Mouse (Mus musculus) CH12.LX (cell line): Measurements from ENCODE around the gene Fam241b. TPM values are rescaled to one million over a fixed set of nuclear protein-coding genes. Genes with fewer than 3 reads are reported as not detected.

Source experiments
- DNase-seq: peaks from one replicate; pipeline ENCODE4 v3.0.0-alpha.2; 2013; ENCODE audit errors: extremely low read depth
- H3K27ac ChIP-seq: 2 replicates; pipeline ENCODE4 v1.5.1; 2012; ENCODE audit warnings: low read depth, mild to moderate bottlenecking, control low read depth, moderate library complexity; ENCODE audit not compliant: insufficient read depth
- H3K27me3 ChIP-seq: replicated peaks from 2 replicates; pipeline ENCODE3; 2012; ENCODE audit warnings: inconsistent platforms
- H3K36me3 ChIP-seq, 2 experiments: replicated peaks in 1 of 2; 2 replicates each; pipeline versions ENCODE3 to v1.6.1; 2012; ENCODE audit warnings: inconsistent platforms in 1 of 2, low read length in 1 of 2, mild to moderate bottlenecking in 1 of 2, mixed read lengths in 1 of 2, moderate library complexity in 1 of 2; ENCODE audit not compliant: control insufficient read depth in 1 of 2, insufficient read depth in 1 of 2
- H3K4me1 ChIP-seq, 2 experiments: 2 replicates each; pipeline ENCODE4 v1.6.1; 2012; ENCODE audit warnings: inconsistent platforms in 1 of 2, moderate library complexity in 1 of 2; ENCODE audit not compliant: insufficient read depth in 2 of 2, control insufficient read depth in 1 of 2
- H3K4me2 ChIP-seq: 2 replicates; pipeline ENCODE4 v1.6.1; 2012; ENCODE audit warnings: low read depth, mild to moderate bottlenecking, control low read depth; ENCODE audit not compliant: poor library complexity, insufficient read depth, severe bottlenecking
- H3K4me3 ChIP-seq, 3 experiments: fragments of 150-350 bp in 1 of 3; sonication (generic) in 1 of 3; replicated peaks in 1 of 3; 2 replicates each; pipeline versions ENCODE3 to v1.5.1; 2011 to 2012; ENCODE audit warnings: low read depth in 2 of 3, low read length in 2 of 3, mild to moderate bottlenecking in 2 of 3, moderate library complexity in 2 of 3, control low read depth in 1 of 3, improper control_type of control experiment in 1 of 3, inconsistent platforms in 1 of 3, mixed read lengths in 1 of 3; ENCODE audit not compliant: poor library complexity in 1 of 3
- H3K79me2 ChIP-seq: replicated peaks from 2 replicates; pipeline ENCODE4 v1.6.1; 2012; ENCODE audit warnings: mild to moderate bottlenecking, moderate library complexity; ENCODE audit not compliant: control insufficient read depth, poor library complexity, insufficient read depth, severe bottlenecking; ENCODE audit errors: extremely low read depth
- H3K9ac ChIP-seq: 2 replicates; pipeline ENCODE4 v1.6.1; 2012; ENCODE audit warnings: low read depth, mild to moderate bottlenecking, control low read depth, moderate library complexity; ENCODE audit not compliant: insufficient read depth
- H3K9me3 ChIP-seq: replicated peaks from 2 replicates; pipeline ENCODE3; 2012; ENCODE audit warnings: low read length, inconsistent platforms, mixed read lengths
- BHLHE40 ChIP-seq: IDR thresholded peaks from 2 replicates; pipeline ENCODE4 v1.6.1; 2011; ENCODE audit warnings: mild to moderate bottlenecking, low read depth, low read length, improper control_type of control experiment
- CHD2 ChIP-seq: IDR thresholded peaks from 2 replicates; pipeline ENCODE4 v1.6.1; 2011; ENCODE audit warnings: low read length, improper control_type of control experiment
- EP300 ChIP-seq: IDR thresholded peaks from 2 replicates; pipeline ENCODE4 v1.6.1; 2011; ENCODE audit warnings: low read length, improper control_type of control experiment
- HCFC1 ChIP-seq: IDR thresholded peaks from 2 replicates; pipeline ENCODE4 v1.6.1; 2012; ENCODE audit warnings: low read depth, mild to moderate bottlenecking, inconsistent platforms, low read length, improper control_type of control experiment
- JUN ChIP-seq: IDR thresholded peaks from 2 replicates; pipeline ENCODE4 v1.6.1; 2011; ENCODE audit warnings: low read depth, mild to moderate bottlenecking, low read length, improper control_type of control experiment, moderate library complexity; ENCODE audit not compliant: insufficient read depth
- JUND ChIP-seq: conservative IDR thresholded peaks from 2 replicates; pipeline ENCODE4 v1.6.1; 2011; ENCODE audit warnings: low read depth, low read length, improper control_type of control experiment
- MAX ChIP-seq: IDR thresholded peaks from 2 replicates; pipeline ENCODE4 v1.6.1; 2011; ENCODE audit warnings: low read length, improper control_type of control experiment
- PAX5 ChIP-seq: IDR thresholded peaks from 2 replicates; pipeline ENCODE4 v1.6.1; 2012; ENCODE audit warnings: low read length, inconsistent platforms, mixed read lengths
- POLR2AphosphoS2 ChIP-seq: IDR thresholded peaks from 2 replicates; pipeline ENCODE4 v1.6.1; 2011; ENCODE audit warnings: low read depth, low read length, improper control_type of control experiment
- RCOR1 ChIP-seq: conservative IDR thresholded peaks from 2 replicates; pipeline ENCODE4 v1.6.1; 2012; ENCODE audit warnings: low read depth, mild to moderate bottlenecking, inconsistent platforms, low read length, improper control_type of control experiment
- TCF12 ChIP-seq: IDR thresholded peaks from 2 replicates; pipeline ENCODE4 v1.6.1; 2014; ENCODE audit warnings: low read depth, mild to moderate bottlenecking, inconsistent platforms, low read length, improper control_type of control experiment
- dilution Hi-C: fragments of 300-500 bp; cut with MboI; formaldehyde crosslinking; loops from 2 replicates; pipeline ENCODE4 v1.14.3; 2020; ENCODE audit warnings: low sequenced_read_pairs; ENCODE audit not compliant: extremely low pct_unique_long_range_greater_than_20kb, extremely low pct_ligation_motif_present
- in situ Hi-C: fragments of 300-500 bp; cut with MboI; formaldehyde crosslinking; loops from 3 replicates; pipeline ENCODE4 v1.14.3; 2019; ENCODE audit warnings: low sequenced_read_pairs, low pct_ligation_motif_present, low pct_unique_long_range_greater_than_20kb, mixed read lengths
- polyA plus RNA-seq: library from polyadenylated mRNA; unstranded; fragments of >175 nt; gene quantifications from 2 replicates; pipeline ENCODE4 v1.2.1, GENCODE M21; 2012; ENCODE audit warnings: low read depth; ENCODE audit not compliant: insufficient read length
- total RNA-seq, 2 experiments: library from RNA; depleted of rRNA; stranded (reverse); fragments of 300-350 nt in 1 of 2; fragments of >200 nt in 1 of 2; gene quantifications; 2 replicates each; pipeline ENCODE4 v1.2.3; 2012 to 2014

Fam241b gene
- total and polyA plus RNA-seq, 3 experiments, result 0.38 TPM; not detected in 2

- H3K36me3 ChIP-seq, result no peaks in the 10 kb centered on the region
- dilution Hi-C loops, result no loop called here
- no peak for DNase-seq
- H3K9ac ChIP-seq, result no peak overlapping the region
- in situ Hi-C loops, result no loop called here
- TF ChIP-seq JUN (no peak), PAX5 (no peak), RCOR1 (no peak), EP300 (no peak), CHD2 (no peak), BHLHE40 (no peak), POLR2AphosphoS2 (no peak), MAX (no peak), HCFC1 (no peak), JUND (no peak), TCF12 (no peak)
- no peak overlapping the region for H3K4me3 ChIP-seq
- no peak overlapping the region for H3K4me2 ChIP-seq
- peaks cover 59% of the 10 kb centered on the region for H3K27me3 ChIP-seq
- no peak overlapping the region for H3K27ac ChIP-seq
- no peaks in the 10 kb centered on the region for H3K9me3 ChIP-seq
- no peaks in the 10 kb centered on the region for H3K4me1 ChIP-seq
- no peaks in the 10 kb centered on the region for H3K79me2 ChIP-seq
Measured at GRCm38 (mm10) chr10:62058508-62059375, 85.0 kb downstream of the Fam241b start.

Other genes starting within 250 kb of the Fam241b start
- not detected in 2 replicates for gene Col13a1, start 164.8 kb downstream of the Fam241b start, total RNA-seq (2012; rRNA removed)
- not detected in 2 replicates for gene Col13a1, start 164.8 kb downstream of the Fam241b start, total RNA-seq (2014; rRNA removed)
- not detected in 2 replicates for gene Col13a1, start 164.8 kb downstream of the Fam241b start, polyA plus RNA-seq
- not detected in 2 replicates for gene Neurog3, start 10.8 kb downstream of the Fam241b start, total RNA-seq (2012; rRNA removed)
- gene Neurog3, start 10.8 kb downstream of the Fam241b start, total RNA-seq (2014; rRNA removed), result not detected in 2 replicates
- gene Neurog3, start 10.8 kb downstream of the Fam241b start, polyA plus RNA-seq, result not detected in 2 replicates
- gene Tspan15, start 87.3 kb upstream of the Fam241b start, total RNA-seq (2012; rRNA removed), result 0.08 and 0.30 TPM in 2 replicates
- gene Tspan15, start 87.3 kb upstream of the Fam241b start, total RNA-seq (2014; rRNA removed), result 0.12 TPM in 1 of 2 replicates, not detected in the other
- gene Tspan15, start 87.3 kb upstream of the Fam241b start, polyA plus RNA-seq, result not detected in 2 replicates
- gene Tacr2, start 108.5 kb upstream of the Fam241b start, total RNA-seq (2012; rRNA removed), result 0.04 TPM in 2 replicates
- 0.14 and 0.24 TPM in 2 replicates for gene Tacr2, start 108.5 kb upstream of the Fam241b start, total RNA-seq (2014; rRNA removed)
- gene Tacr2, start 108.5 kb upstream of the Fam241b start, polyA plus RNA-seq, result 0.13 TPM in 1 of 2 replicates, not detected in the other
- 14.7 and 23.4 TPM in 2 replicates for gene Hk1, start 236.0 kb upstream of the Fam241b start, total RNA-seq (2012; rRNA removed)
- 9.3 and 9.9 TPM in 2 replicates for gene Hk1, start 236.0 kb upstream of the Fam241b start, total RNA-seq (2014; rRNA removed)
- gene Hk1, start 236.0 kb upstream of the Fam241b start, polyA plus RNA-seq, result 30.1 and 31.8 TPM in 2 replicates